Mouse (Mus musculus): ENCODE measurements around the gene Hs6st2.

DNA sequence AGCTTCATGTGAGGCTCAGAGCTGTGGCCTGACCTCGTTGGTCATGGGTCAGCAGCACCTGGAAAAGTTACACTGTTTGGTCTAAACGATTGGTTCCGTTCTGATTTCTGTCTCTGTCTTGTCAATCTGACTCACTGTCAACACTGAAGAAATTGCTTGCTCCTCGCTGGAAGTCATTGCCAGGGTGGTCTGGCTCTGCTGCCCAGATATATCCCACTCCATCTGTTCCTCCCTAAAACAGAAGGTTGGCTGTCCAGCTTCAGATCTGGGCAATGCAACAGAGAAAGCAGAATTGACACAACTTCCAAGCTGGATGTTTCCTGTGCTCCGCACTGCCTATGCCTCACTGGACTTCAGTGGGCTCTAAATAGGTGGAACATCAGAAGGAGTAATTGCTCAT, 256.6 kb downstream of the Hs6st2 start:
- TF ChIP-seq GATA1 (IDR thresholded peaks at IDR 0.05; ENCODE audit: borderline replicate concordance, low read length), result no peak
- no peak for TF ChIP-seq FLI1 (IDR thresholded peaks at IDR 0.05; ENCODE audit: low read length)

All from megakaryocyte, embryonic 14.5 days (primary cell).